Mouse (Mus musculus) olfactory bulb, adult 2 months (tissue): Measurements from ENCODE around the gene Tgtp2.

Source experiments
- CTCF ChIP-seq: fragments of 200-500 bp; IDR thresholded peaks from 2 replicates; pipeline ENCODE4 v1.5.1; 2012; ENCODE audit warnings: low read depth, mild to moderate bottlenecking, low read length, moderate library complexity; ENCODE audit not compliant: insufficient read depth
- POLR2A ChIP-seq: fragments of 200-500 bp; IDR thresholded peaks from 2 replicates; pipeline ENCODE4 v1.6.1; 2012; ENCODE audit warnings: mild to moderate bottlenecking, low read depth, low read length, moderate library complexity; ENCODE audit not compliant: insufficient read depth

DNA sequence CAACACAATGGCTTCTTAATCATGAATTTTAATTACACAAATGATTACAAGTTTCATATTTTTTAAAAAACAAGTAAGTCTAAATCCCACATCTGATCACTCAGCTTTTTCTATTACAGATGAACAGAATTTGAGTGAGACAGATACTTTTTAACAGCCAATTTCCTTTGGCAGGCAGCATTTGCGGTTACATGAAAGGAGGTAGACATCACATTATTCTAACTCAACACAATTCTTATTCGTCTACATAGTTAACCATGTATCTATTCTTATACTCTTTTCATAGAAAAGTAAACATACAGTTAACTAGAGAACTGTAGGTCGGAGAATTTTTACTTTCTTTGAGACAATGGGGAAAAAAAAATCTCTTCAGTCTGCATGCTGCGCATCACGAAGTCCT, 26.5 kb upstream of the Tgtp2 start:
- TF ChIP-seq CTCF (no peak), POLR2A (no peak)
